Mouse (Mus musculus) embryo, embryonic 10 days (tissue): ENCODE results near the gene Zfp618.

Experiments used
- DNase-seq: peaks from one replicate; pipeline ENCODE4 v3.0.0-alpha.2; 2015; ENCODE audit warnings: low spot score

Zfp618 gene

GRCm38 (mm10) chr4:62965497-62966302, at the start of gene Zfp618:
TSS of gene Zfp618 (plus strand) at chr4:62965573.
- peak; percentile 32 for DNase-seq

- no peak for DNase-seq
Observed at GRCm38 (mm10) chr4:62917056-62917455, 48.3 kb upstream of the Zfp618 start.

GRCm38 (mm10) chr4:62933798-62934197, 31.6 kb upstream of the Zfp618 start:
- no peak for DNase-seq

- no peak for DNase-seq
Observed at GRCm38 (mm10) chr4:62935589-62936218, 29.7 kb upstream of the Zfp618 start.

- no peak for DNase-seq
Observed at GRCm38 (mm10) chr4:62941961-62942892, 23.1 kb upstream of the Zfp618 start.

- peak; percentile 34 for DNase-seq
Observed at GRCm38 (mm10) chr4:62944326-62944879, 21.0 kb upstream of the Zfp618 start.

GRCm38 (mm10) chr4:62963806-62964205, 1.6 kb upstream of the Zfp618 start:
- no peak for DNase-seq

- DNase-seq, result no peak
Observed at GRCm38 (mm10) chr4:62964844-62965496, 403 bp upstream of the Zfp618 start.

- DNase-seq, result no peak
Observed at GRCm38 (mm10) chr4:62969526-62969925, 4.2 kb downstream of the Zfp618 start.

GRCm38 (mm10) chr4:62971991-62972390, 6.6 kb downstream of the Zfp618 start:
- DNase-seq, result no peak

GRCm38 (mm10) chr4:62973086-62973485, 7.7 kb downstream of the Zfp618 start:
- DNase-seq, result no peak

- no peak for DNase-seq
Observed at GRCm38 (mm10) chr4:62974901-62975300, 9.5 kb downstream of the Zfp618 start.

- no peak for DNase-seq
Observed at GRCm38 (mm10) chr4:62975541-62975940, 10.2 kb downstream of the Zfp618 start.

GRCm38 (mm10) chr4:62977454-62977853, 12.1 kb downstream of the Zfp618 start:
- DNase-seq, result no peak

- no peak for DNase-seq
Observed at GRCm38 (mm10) chr4:62978501-62978911, 13.1 kb downstream of the Zfp618 start.

GRCm38 (mm10) chr4:62981572-62981971, 16.2 kb downstream of the Zfp618 start:
- DNase-seq, result no peak

GRCm38 (mm10) chr4:62983556-62983955, 18.2 kb downstream of the Zfp618 start:
- no peak for DNase-seq

GRCm38 (mm10) chr4:62991336-62991735, 26.0 kb downstream of the Zfp618 start:
- no peak for DNase-seq

GRCm38 (mm10) chr4:62993190-62993589, 27.8 kb downstream of the Zfp618 start:
- no peak for DNase-seq

GRCm38 (mm10) chr4:62997606-62998005, 32.2 kb downstream of the Zfp618 start:
- DNase-seq, result no peak

GRCm38 (mm10) chr4:62998431-62998835, 33.1 kb downstream of the Zfp618 start:
- DNase-seq, result no peak

- no peak for DNase-seq
Observed at GRCm38 (mm10) chr4:62998908-62999307, 33.5 kb downstream of the Zfp618 start.
